Mouse (Mus musculus) CH12.LX (cell line): ENCODE measurements at regions not wholly inside any gene's neighbourhood (a gene's known extent, or its start where the extent isn't known, plus 50 kb on each side); places are given as distances from the start of the nearest gene placed in this dataset.

Experiments used
- CHD2 ChIP-seq: IDR thresholded peaks from 2 replicates; pipeline ENCODE4 v1.6.1; 2011; ENCODE audit warnings: low read length, improper control_type of control experiment
- E2F4 ChIP-seq: IDR thresholded peaks from 2 replicates; pipeline ENCODE4 v1.6.1; 2011; ENCODE audit warnings: low read depth, low read length, improper control_type of control experiment; ENCODE audit not compliant: insufficient replicate concordance
- POLR2A ChIP-seq: IDR thresholded peaks from 2 replicates; pipeline ENCODE4 v1.6.1; 2011; ENCODE audit warnings: low read depth, mild to moderate bottlenecking, improper control_type of control experiment, low read length
- RAD21 ChIP-seq: IDR thresholded peaks from 2 replicates; pipeline ENCODE4 v1.6.1; 2011; ENCODE audit warnings: low read depth, mild to moderate bottlenecking, low read length, improper control_type of control experiment, moderate library complexity
- TBP ChIP-seq: conservative IDR thresholded peaks from 2 replicates; pipeline ENCODE4 v1.6.1; 2011; ENCODE audit warnings: low read depth, low read length, improper control_type of control experiment
- USF1 ChIP-seq: IDR thresholded peaks from 2 replicates; pipeline ENCODE4 v1.6.1; 2014; ENCODE audit warnings: low read depth, mild to moderate bottlenecking, inconsistent platforms, low read length, improper control_type of control experiment

DNA sequence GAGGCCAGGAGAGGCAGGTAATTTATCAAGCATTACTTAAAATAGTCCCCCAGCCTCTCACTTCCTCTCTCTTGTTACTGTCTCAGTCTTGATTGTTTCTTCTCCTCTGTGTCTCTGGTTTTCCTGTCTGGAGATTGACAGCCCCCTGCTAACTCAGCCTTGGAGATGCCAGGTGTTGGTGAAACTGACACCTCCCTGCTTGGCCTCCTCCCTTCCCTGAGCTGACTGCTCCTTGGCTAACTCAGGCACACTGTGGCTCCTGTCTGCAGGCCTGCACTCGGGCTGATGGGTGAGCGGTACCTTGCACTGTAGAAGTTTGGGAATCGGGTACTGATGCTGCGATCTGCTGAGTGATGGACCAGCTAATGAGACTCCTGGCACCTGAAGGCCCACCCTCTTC is 176.1 kb downstream of the Trim29 start:
- TF ChIP-seq USF1, result no peak
- no peak for TF ChIP-seq TBP
- no peak for TF ChIP-seq CHD2
- no peak for TF ChIP-seq RAD21
- no peak for TF ChIP-seq POLR2A
- no peak for TF ChIP-seq E2F4
